Mouse (Mus musculus): ENCODE measurements around the gene Med25.
A peak's percentile ranks its signal among the peaks of the same experiment; 100 is the strongest.
"Not testable (repeated sequence)": the region's sequence is repeated elsewhere in the genome, so short reads cannot be mapped to it uniquely, and the experiment has no call there.

The Med25 gene

GRCm38 (mm10) chr7:44893197-44893596 lies 685 bp upstream of the Med25 start:
- no peak for DNase-seq (ENCODE audit: low spot score in 2 of 2)

GRCm38 (mm10) chr7:44891611-44892010 lies 901 bp downstream of the Med25 start:
- no peak for DNase-seq (ENCODE audit: low spot score in 2 of 2)

- no peak for DNase-seq (ENCODE audit: low spot score in 2 of 2)
Observed at GRCm38 (mm10) chr7:44890737-44891136, 1.8 kb downstream of the Med25 start.

- no peak for DNase-seq (ENCODE audit: low spot score in 2 of 2)
Observed at GRCm38 (mm10) chr7:44890180-44890579, 2.3 kb downstream of the Med25 start.

GRCm38 (mm10) chr7:44888256-44889105 lies 4.0 kb downstream of the Med25 start:
- DNase-seq (ENCODE audit: low spot score in 2 of 2) = no peak

- no peak for DNase-seq (ENCODE audit: low spot score in 2 of 2)
Observed at GRCm38 (mm10) chr7:44886964-44887363, 5.5 kb downstream of the Med25 start.

- DNase-seq (ENCODE audit: low spot score in 2 of 2) = no peak
Observed at GRCm38 (mm10) chr7:44884637-44885036, 7.9 kb downstream of the Med25 start.

- no peak for DNase-seq (ENCODE audit: low spot score in 2 of 2)
Observed at GRCm38 (mm10) chr7:44883036-44883435, 9.5 kb downstream of the Med25 start.

GRCm38 (mm10) chr7:44877833-44878232 lies 14.7 kb downstream of the Med25 start:
- DNase-seq (ENCODE audit: low spot score in 2 of 2) = no peak

- DNase-seq (ENCODE audit: low spot score in 2 of 2) = not testable (repeated sequence)
Observed at GRCm38 (mm10) chr7:44871774-44872173, 20.7 kb downstream of the Med25 start.

GRCm38 (mm10) chr7:44871181-44871580 lies 21.3 kb downstream of the Med25 start:
- no peak for DNase-seq (ENCODE audit: low spot score in 2 of 2)

GRCm38 (mm10) chr7:44870614-44871013 lies 21.9 kb downstream of the Med25 start:
- no peak for DNase-seq (ENCODE audit: low spot score in 2 of 2)

- peak; percentile 97 to 98 for DNase-seq (ENCODE audit: low spot score in 2 of 2)
Observed at GRCm38 (mm10) chr7:44869697-44870528, 22.6 kb downstream of the Med25 start, which contains the start of gene Ptov1. TSS of gene Ptov1 (minus strand) at chr7:44869788.

- DNase-seq (ENCODE audit: low spot score in 2 of 2) = no peak
Observed at GRCm38 (mm10) chr7:44868919-44869696, 23.4 kb downstream of the Med25 start.

GRCm38 (mm10) chr7:44868465-44868864 lies 24.0 kb downstream of the Med25 start:
- no peak for DNase-seq (ENCODE audit: low spot score in 2 of 2)

- DNase-seq (ENCODE audit: low spot score in 2 of 2) = no peak
Observed at GRCm38 (mm10) chr7:44867802-44868201, 24.7 kb downstream of the Med25 start.

GRCm38 (mm10) chr7:44867010-44867702 lies 25.4 kb downstream of the Med25 start:
- DNase-seq (ENCODE audit: low spot score in 2 of 2) = no peak

- DNase-seq (ENCODE audit: low spot score in 2 of 2) = no peak
Observed at GRCm38 (mm10) chr7:44866276-44867009, 26.1 kb downstream of the Med25 start.

GRCm38 (mm10) chr7:44864595-44865542 lies 27.6 kb downstream of the Med25 start:
- DNase-seq (ENCODE audit: low spot score in 2 of 2) = no peak
